Mouse (Mus musculus): ENCODE results near the gene Tsr2. TPM values are rescaled to one million over a fixed set of nuclear protein-coding genes. Genes with fewer than 3 reads are reported as not detected.

Gene Tsr2
- 6.9 and 7.1 TPM in 2 replicates for polyA plus RNA-seq (2012)

GRCm38 (mm10) chrX:151096171-151097058 lies at the start of gene Tsr2:
TSS of gene Tsr2 (minus strand) at chrX:151096543.
- TF ChIP-seq GATA1 (IDR thresholded peaks at IDR 0.05; ENCODE audit: low read length) = no peak

- TF ChIP-seq GATA1 (IDR thresholded peaks at IDR 0.05; ENCODE audit: low read length) = no peak
These were observed 36.4 kb upstream of the Tsr2 start for GRCm38 (mm10) chrX:151132785-151133184.

- no peak for TF ChIP-seq GATA1 (IDR thresholded peaks at IDR 0.05; ENCODE audit: low read length)
These were observed 34.1 kb upstream of the Tsr2 start for GRCm38 (mm10) chrX:151130493-151130892.

GRCm38 (mm10) chrX:151123933-151124332 lies 27.6 kb upstream of the Tsr2 start:
- no peak for TF ChIP-seq GATA1 (IDR thresholded peaks at IDR 0.05; ENCODE audit: low read length)

- TF ChIP-seq GATA1 (IDR thresholded peaks at IDR 0.05; ENCODE audit: low read length) = no peak
These were observed 21.1 kb upstream of the Tsr2 start for GRCm38 (mm10) chrX:151117432-151117831.

GRCm38 (mm10) chrX:151116795-151117194 lies 20.5 kb upstream of the Tsr2 start:
- TF ChIP-seq GATA1 (IDR thresholded peaks at IDR 0.05; ENCODE audit: low read length) = no peak

- no peak for TF ChIP-seq GATA1 (IDR thresholded peaks at IDR 0.05; ENCODE audit: low read length)
These were observed 11.1 kb upstream of the Tsr2 start for GRCm38 (mm10) chrX:151107301-151108067.

- no peak for TF ChIP-seq GATA1 (IDR thresholded peaks at IDR 0.05; ENCODE audit: low read length)
These were observed 8.9 kb downstream of the Tsr2 start for GRCm38 (mm10) chrX:151087418-151087817.

GRCm38 (mm10) chrX:151085599-151085998 lies 10.7 kb downstream of the Tsr2 start:
- no peak for TF ChIP-seq GATA1 (IDR thresholded peaks at IDR 0.05; ENCODE audit: low read length)

GRCm38 (mm10) chrX:151076941-151077485 lies 19.3 kb downstream of the Tsr2 start:
- TF ChIP-seq GATA1 (IDR thresholded peaks at IDR 0.05; ENCODE audit: low read length) = no peak

- TF ChIP-seq GATA1 (IDR thresholded peaks at IDR 0.05; ENCODE audit: low read length) = no peak
These were observed 20.3 kb downstream of the Tsr2 start for GRCm38 (mm10) chrX:151076007-151076406.

- TF ChIP-seq GATA1 (IDR thresholded peaks at IDR 0.05; ENCODE audit: low read length) = no peak
These were observed 28.5 kb downstream of the Tsr2 start for GRCm38 (mm10) chrX:151067876-151068275.

GRCm38 (mm10) chrX:151066071-151066666 lies 30.2 kb downstream of the Tsr2 start:
- TF ChIP-seq GATA1 (IDR thresholded peaks at IDR 0.05; ENCODE audit: low read length) = no peak

- TF ChIP-seq GATA1 (IDR thresholded peaks at IDR 0.05; ENCODE audit: low read length) = no peak
These were observed 34.6 kb downstream of the Tsr2 start for GRCm38 (mm10) chrX:151061615-151062299.

- TF ChIP-seq GATA1 (IDR thresholded peaks at IDR 0.05; ENCODE audit: low read length) = no peak
These were observed 37.0 kb downstream of the Tsr2 start for GRCm38 (mm10) chrX:151059346-151059745.
